Mouse (Mus musculus): Measurements from ENCODE around the gene Hnrnpa0. TPM values are rescaled to one million over a fixed set of nuclear protein-coding genes. Genes with fewer than 3 reads are reported as not detected.

The Hnrnpa0 gene
- total and polyA plus RNA-seq, 3 experiments, result 165 to 381 (median 209) TPM

DNA sequence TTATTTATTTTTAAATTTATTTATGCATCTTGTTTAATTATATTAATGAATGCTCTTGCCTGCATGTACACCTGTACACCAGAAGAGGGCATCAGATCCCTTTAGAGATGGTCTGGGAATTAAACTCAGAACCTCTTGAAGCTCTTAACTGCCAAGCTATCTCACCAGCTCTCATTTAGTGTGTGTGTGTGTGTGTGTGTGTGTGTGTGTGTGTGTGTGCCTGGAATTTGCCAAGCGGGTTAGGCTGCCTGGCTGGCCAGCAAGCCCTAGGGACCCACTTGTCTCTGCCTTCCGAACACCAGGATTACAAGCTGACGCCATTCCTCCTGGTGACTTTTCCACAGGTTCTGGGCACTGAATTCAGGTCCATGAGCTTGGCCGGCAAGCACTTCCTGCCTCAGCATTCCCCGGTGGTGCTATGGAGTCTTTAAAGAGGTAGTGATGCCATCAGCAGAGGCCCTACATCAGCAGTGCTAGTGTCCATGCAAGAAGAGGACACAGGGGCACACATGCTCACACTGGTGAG lies 20.7 kb upstream of the Hnrnpa0 start (continued):
- TF ChIP-seq MAFK (IDR thresholded peaks at IDR 0.05; ENCODE audit: borderline replicate concordance, low read depth, low read length) (no peak), TBP (IDR thresholded peaks at IDR 0.05; ENCODE audit: low read depth, low read length) (no peak), ZKSCAN1 (IDR thresholded peaks at IDR 0.05; ENCODE audit: low read depth, low read length) (no peak)

GRCm38 (mm10) chr13:58148256-58148831 lies 20.0 kb upstream of the Hnrnpa0 start:
- Histone ChIP-seq H3K79me2 (ENCODE audit: control insufficient read depth, insufficient read depth, low read length, poor library complexity) (0 out of 2 replicates have a peak, but pooled peaks cover 6% of the 10 kb centered on the region), H3K36me3 (ENCODE audit: control insufficient read depth in 1 of 2, insufficient read depth in 2 of 2, low read length in 2 of 2) (peaks cover 0 to 6% of the 10 kb centered on the region in 2 experiments; a peak in 2 of 4 replicates), H3K27ac (ENCODE audit: control insufficient read depth, low read depth, low read length) (peak overlapping the region; percentile 64), H3K4me1 (ENCODE audit: control insufficient read depth in 1 of 2, insufficient read depth in 2 of 2, low read length in 2 of 2) (peaks cover 0 to 11% of the 10 kb centered on the region in 2 experiments; a peak in 2 of 4 replicates), H3K9ac (ENCODE audit: control insufficient read depth, low read depth, low read length, poor library complexity, severe bottlenecking) (peak overlapping the region; percentile 62), H3K4me3 (ENCODE audit: control insufficient read depth in 1 of 2, insufficient read depth in 1 of 2, low read depth in 2 of 2, low read length in 2 of 2) (peak overlapping the region; percentile 56 to 64), H3K9me3 (replicated peaks; ENCODE audit: insufficient read depth, low read length) (no peaks in the 10 kb centered on the region), H3K27me3 (ENCODE audit: control insufficient read depth in 1 of 2, insufficient read depth in 2 of 2, low read length in 2 of 2) (no peaks in the 10 kb centered on the region)
- peak; percentile 95 for DNase-seq (ENCODE audit: low read depth, low spot score)
- TF ChIP-seq USF1 (IDR thresholded peaks at IDR 0.05; ENCODE audit: low read depth, low read length) (no peak), POLR2AphosphoS2 (IDR thresholded peaks at IDR 0.05; ENCODE audit: low read length) (no peak), JUND (IDR thresholded peaks at IDR 0.05; ENCODE audit: low read depth, low read length) (no peak), RCOR1 (IDR thresholded peaks at IDR 0.05; ENCODE audit: low read depth, low read length) (peak; percentile 40; the same call in 1 of the 2 replicates), MAFK (IDR thresholded peaks at IDR 0.05; ENCODE audit: borderline replicate concordance, low read depth, low read length) (peak; percentile 72; the same call in 1 of the 2 replicates), ZMIZ1 (IDR thresholded peaks at IDR 0.05; ENCODE audit: low read depth, low read length) (no peak), BHLHE40 (IDR thresholded peaks at IDR 0.05; ENCODE audit: borderline replicate concordance, low read depth, low read length) (no peak), TBP (IDR thresholded peaks at IDR 0.05; ENCODE audit: low read depth, low read length) (peak; percentile 72; the same call in 1 of the 2 replicates), TCF12 (IDR thresholded peaks at IDR 0.05; ENCODE audit: low read depth, low read length) (peak; percentile 33; the same call in 1 of the 2 replicates), KAT2A (conservative IDR thresholded peaks at IDR 0.05; ENCODE audit: low read depth, low read length) (no peak), GATA1 (IDR thresholded peaks at IDR 0.05; ENCODE audit: low read depth, low read length) (peak; percentile 78), ETS1 (IDR thresholded peaks at IDR 0.05; ENCODE audit: low read depth, low read length) (peak; percentile 57; the same call in 1 of the 2 replicates), ZKSCAN1 (IDR thresholded peaks at IDR 0.05; ENCODE audit: low read depth, low read length) (no peak), GABPA (IDR thresholded peaks at IDR 0.05; ENCODE audit: low read depth, low read length) (no peak), EP300 (IDR thresholded peaks at IDR 0.05; ENCODE audit: low read depth in 1 of 2, low read length in 2 of 2) (peak; percentile 40 to 56; a peak in 3 of 4 replicates), CHD1 (IDR thresholded peaks at IDR 0.05; ENCODE audit: low read depth, low read length) (no peak; the same call in 1 of the 2 replicates), MEF2A (IDR thresholded peaks at IDR 0.05; ENCODE audit: extremely low read depth, insufficient replicate concordance, low read depth, low read length, poor library complexity, severe bottlenecking) (no peak), NRF1 (IDR thresholded peaks at IDR 0.05; ENCODE audit: insufficient read depth, low read depth, low read length, poor library complexity, severe bottlenecking) (no peak), RAD21 (IDR thresholded peaks at IDR 0.05; ENCODE audit: low read depth, low read length) (no peak), CTCF (IDR thresholded peaks at IDR 0.05 in 2 of 3, conservative IDR thresholded peaks at IDR 0.05 in 1 of 3; ENCODE audit: control insufficient read depth in 1 of 3, insufficient read depth in 1 of 3, low read depth in 2 of 3, low read length in 3 of 3, poor library complexity in 1 of 3, severe bottlenecking in 1 of 3) (no peak), MAZ (IDR thresholded peaks at IDR 0.05; ENCODE audit: low read depth, low read length) (peak; percentile 57), SIN3A (IDR thresholded peaks at IDR 0.05; ENCODE audit: low read length) (peak; percentile 85), MYC (IDR thresholded peaks at IDR 0.05; ENCODE audit: low read depth, low read length) (no peak), NELFE (IDR thresholded peaks at IDR 0.05; ENCODE audit: low read depth, low read length) (peak; percentile 37; the same call in 1 of the 2 replicates), E2F4 (IDR thresholded peaks at IDR 0.05; ENCODE audit: borderline replicate concordance, low read depth, low read length) (no peak), POLR2A (IDR thresholded peaks at IDR 0.05; ENCODE audit: control insufficient read depth in 1 of 2, insufficient read depth in 1 of 2, low read depth in 1 of 2, low read length in 2 of 2, poor library complexity in 1 of 2) (0 out of 4 replicates have a peak, but pooled peaks of 1 of the 2 experiments have one; percentile 30), CHD2 (IDR thresholded peaks at IDR 0.05; ENCODE audit: low read length) (no peak), ELF1 (IDR thresholded peaks at IDR 0.05; ENCODE audit: low read depth, low read length) (0 out of 2 replicates have a peak, but pooled peaks have one; percentile 7), ZNF384 (IDR thresholded peaks at IDR 0.05; ENCODE audit: low read depth, low read length) (peak; percentile 58; the same call in 1 of the 2 replicates), HCFC1 (IDR thresholded peaks at IDR 0.05; ENCODE audit: low read depth, low read length) (peak; percentile 32; the same call in 1 of the 2 replicates), ZC3H11A (IDR thresholded peaks at IDR 0.05; ENCODE audit: low read depth, low read length) (no peak), POLR2AphosphoS5 (IDR thresholded peaks at IDR 0.05; ENCODE audit: borderline replicate concordance, low read depth, low read length) (no peak)

Measured in MEL (cell line).